Mouse (Mus musculus) liver, embryonic 14.5 days (tissue): ENCODE results near the gene Cpb1.

Source experiments
- CTCF ChIP-seq: IDR thresholded peaks from 2 replicates; pipeline ENCODE4 v1.5.1; 2016; ENCODE audit warnings: antibody characterized with exemption, low read depth, control low read depth
- EP300 ChIP-seq: IDR thresholded peaks from 2 replicates; pipeline ENCODE4 v1.6.1; 2016; ENCODE audit warnings: antibody characterized with exemption, low read depth

GRCm38 (mm10) chr3:20309142-20309541, 33.6 kb upstream of the Cpb1 start:
- no peak for TF ChIP-seq CTCF
- no peak for TF ChIP-seq EP300
